Mouse (Mus musculus) midbrain, embryonic 10.5 days (tissue): ENCODE results near the gene Ppm1l. TPM values are rescaled to one million over a fixed set of nuclear protein-coding genes. Genes with fewer than 3 reads are reported as not detected.

Experiments
- DNase-seq: peaks from one replicate; pipeline ENCODE4 v3.0.0-alpha.2; 2017; ENCODE audit warnings: low spot score
- H3K27ac ChIP-seq: fragments of 300-500 bp; sonication (generic); replicated peaks from 2 replicates; pipeline ENCODE4 v1.5.1; 2016; ENCODE audit warnings: mild to moderate bottlenecking
- H3K27me3 ChIP-seq: fragments of 300-500 bp; sonication (generic); 2 replicates; pipeline ENCODE4 v1.6.1; 2016; ENCODE audit warnings: low read depth, mild to moderate bottlenecking; ENCODE audit not compliant: poor library complexity, severe bottlenecking
- H3K36me3 ChIP-seq: fragments of 300-500 bp; sonication (generic); 2 replicates; pipeline ENCODE4 v1.6.1; 2016; ENCODE audit warnings: mild to moderate bottlenecking, moderate library complexity
- H3K4me1 ChIP-seq: fragments of 300-500 bp; sonication (generic); 2 replicates; pipeline ENCODE4 v1.6.1; 2016
- H3K4me3 ChIP-seq: fragments of 300-500 bp; sonication (generic); 2 replicates; pipeline ENCODE4 v1.5.1; 2016; ENCODE audit warnings: mild to moderate bottlenecking, moderate library complexity
- H3K9me3 ChIP-seq: fragments of 300-500 bp; sonication (generic); replicated peaks from 2 replicates; pipeline ENCODE4 v1.6.1; 2016; ENCODE audit warnings: mild to moderate bottlenecking
- WGBS: fragments of 180-500 bp; shearing (Covaris S2); methylation state at CpG from one replicate; pipeline ENCODE4 v1.1.7; 2016; 5-methylcytosine and 5-hydroxymethylcytosine counted together
- polyA plus RNA-seq: library from polyadenylated mRNA; unstranded; fragments of >200 nt; fragmentation: Nextera tagmentation; extraction: Ambion mirVana; gene quantifications from 2 replicates; pipeline ENCODE4 v1.2.1, GENCODE M21; 2016

Gene Ppm1l
- polyA plus RNA-seq, 1 experiment from 2014 or later, result 14.8 TPM

- Histone ChIP-seq H3K27me3 (no peaks in the 10 kb centered on the region), H3K36me3 (no peaks in the 10 kb centered on the region), H3K9me3 (no peaks in the 10 kb centered on the region), H3K27ac (0 out of 2 replicates have a peak overlapping the region, but pooled peaks have one; percentile 33), H3K4me1 (peaks cover 40% of the 10 kb centered on the region), H3K4me3 (no peak overlapping the region)
- DNase-seq, result no peak
- 53% methylated on average over 9 of the region's 9 CpGs for WGBS
These were observed 151.8 kb downstream of the Ppm1l start for GRCm38 (mm10) chr3:69468280-69469008.

DNA sequence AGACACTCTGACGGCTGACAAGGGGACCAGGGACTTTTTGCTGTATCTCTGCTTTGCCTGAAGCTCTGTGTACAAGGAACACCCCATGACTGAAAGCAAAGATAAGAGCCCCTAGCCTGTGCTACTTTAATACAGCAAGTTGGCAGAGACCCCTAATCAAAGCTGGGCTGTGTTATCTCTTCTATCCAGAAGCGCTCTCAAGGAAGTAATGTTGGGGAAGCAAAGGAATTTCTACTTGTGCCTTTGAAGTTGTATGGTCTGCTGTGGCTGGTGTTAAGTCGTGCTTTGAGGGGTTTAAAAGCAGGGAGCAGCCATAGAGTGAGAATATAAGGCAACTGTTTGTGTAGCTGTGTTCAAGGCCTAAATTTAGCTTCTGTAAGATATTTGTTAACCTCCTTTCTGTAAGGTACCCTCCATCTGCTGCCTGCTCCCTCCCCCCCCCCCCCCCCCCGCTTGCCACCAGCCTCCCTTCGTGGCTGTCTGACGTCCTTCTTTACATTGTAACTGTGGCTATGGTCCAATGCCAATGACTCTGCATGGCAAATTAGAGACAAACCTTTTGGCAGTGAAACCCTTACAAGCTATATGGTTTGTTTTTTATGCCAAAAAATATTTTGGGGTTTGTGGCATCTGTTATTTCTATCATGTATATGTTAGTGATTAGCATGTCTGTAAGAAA is 152.9 kb downstream of the Ppm1l start:
- Histone ChIP-seq H3K36me3 (no peaks in the 10 kb centered on the region), H3K27me3 (no peaks in the 10 kb centered on the region), H3K27ac (peak overlapping the region; percentile 46; the same call in 1 of the 2 replicates), H3K4me3 (no peak overlapping the region), H3K4me1 (peaks cover 40% of the 10 kb centered on the region), H3K9me3 (no peaks in the 10 kb centered on the region; the same call in 1 of the 2 replicates)
- no peak for DNase-seq
- 17% methylated on average over 6 of the region's 6 CpGs for WGBS

GRCm38 (mm10) chr3:69470142-69470796 is 153.6 kb downstream of the Ppm1l start:
- Histone ChIP-seq H3K4me1 (peaks cover 40% of the 10 kb centered on the region), H3K4me3 (no peak overlapping the region), H3K27ac (peak overlapping the region; percentile 38; the same call in 1 of the 2 replicates), H3K9me3 (no peaks in the 10 kb centered on the region; the same call in 1 of the 2 replicates), H3K27me3 (no peaks in the 10 kb centered on the region), H3K36me3 (no peaks in the 10 kb centered on the region)
- peak; percentile 26 for DNase-seq
- WGBS, result 49% methylated on average over 11 of the region's 11 CpGs

GRCm38 (mm10) chr3:69475850-69476450 is 159.3 kb downstream of the Ppm1l start:
- H3K9me3 ChIP-seq, result no peaks in the 10 kb centered on the region; the same call in 1 of the 2 replicates
- H3K36me3 ChIP-seq, result no peaks in the 10 kb centered on the region
- 74% methylated on average over 12 of the region's 12 CpGs for WGBS
- DNase-seq, result no peak
- peaks cover 22% of the 10 kb centered on the region for H3K4me1 ChIP-seq
- H3K4me3 ChIP-seq, result no peak overlapping the region
- no peak overlapping the region for H3K27ac ChIP-seq
- no peaks in the 10 kb centered on the region for H3K27me3 ChIP-seq

DNA sequence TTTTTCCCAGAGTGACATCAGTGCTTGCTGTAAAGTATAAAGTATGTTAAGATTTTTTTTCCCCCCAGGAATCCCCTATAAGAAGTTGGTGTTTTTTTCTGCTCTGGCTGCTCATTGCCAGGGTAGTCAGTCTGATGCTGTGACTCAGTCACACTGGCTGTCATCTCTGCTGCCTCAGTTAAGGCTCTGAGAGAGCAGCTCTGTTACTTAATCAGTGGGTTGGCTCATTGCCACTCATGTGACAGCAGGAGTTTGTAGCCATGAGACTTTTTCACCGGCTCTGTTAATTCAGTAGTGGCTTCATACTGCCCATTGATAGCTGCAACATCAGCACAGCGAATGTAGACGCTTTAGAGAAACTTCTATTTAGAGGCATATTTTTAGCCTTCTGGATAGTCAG is 163.3 kb downstream of the Ppm1l start:
- Histone ChIP-seq H3K9me3 (no peaks in the 10 kb centered on the region), H3K27ac (no peak overlapping the region), H3K4me1 (peaks cover 15% of the 10 kb centered on the region), H3K27me3 (no peaks in the 10 kb centered on the region), H3K36me3 (no peaks in the 10 kb centered on the region), H3K4me3 (no peak overlapping the region)
- 91% methylated on average over 3 of the region's 3 CpGs for WGBS
- DNase-seq, result no peak

GRCm38 (mm10) chr3:69481835-69482234 is 165.2 kb downstream of the Ppm1l start:
- no peaks in the 10 kb centered on the region for H3K27me3 ChIP-seq
- H3K4me3 ChIP-seq, result no peak overlapping the region
- DNase-seq, result peak; percentile 66
- no peaks in the 10 kb centered on the region for H3K36me3 ChIP-seq
- peaks cover 13% of the 10 kb centered on the region for H3K4me1 ChIP-seq
- H3K9me3 ChIP-seq, result no peaks in the 10 kb centered on the region
- WGBS, result 36% methylated on average over 4 of the region's 4 CpGs
- H3K27ac ChIP-seq, result no peak overlapping the region

DNA sequence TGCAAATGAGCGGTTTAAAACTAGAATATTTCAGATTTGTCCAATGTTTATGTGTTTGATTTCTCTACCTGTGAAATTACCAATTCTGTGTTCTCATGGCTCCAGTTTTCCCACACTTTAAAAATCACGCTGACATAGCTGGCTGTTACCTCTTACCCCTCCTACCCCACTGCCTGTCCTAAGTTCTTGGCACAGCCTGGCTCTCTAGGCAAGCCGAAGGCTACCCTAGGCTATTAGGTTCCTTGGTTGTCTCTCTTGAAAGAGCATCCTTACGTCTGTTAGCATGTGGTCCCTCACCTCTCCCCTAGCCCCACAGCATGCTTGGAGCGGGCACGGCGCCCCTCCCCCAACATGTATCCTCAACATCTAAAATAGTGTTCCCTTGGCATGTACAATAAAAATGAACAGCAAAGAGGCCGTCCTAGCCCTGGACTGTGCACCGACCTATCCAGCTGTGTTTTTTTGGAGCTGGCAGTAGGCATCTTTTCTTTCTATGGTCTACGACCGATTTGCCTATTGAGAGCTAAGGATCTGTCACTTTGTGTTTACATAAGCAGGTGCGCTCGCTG is 167.4 kb downstream of the Ppm1l start:
- Histone ChIP-seq H3K9me3 (no peaks in the 10 kb centered on the region), H3K27ac (no peak overlapping the region), H3K4me3 (no peak overlapping the region), H3K4me1 (no peaks in the 10 kb centered on the region; the same call in 1 of the 2 replicates), H3K27me3 (no peaks in the 10 kb centered on the region), H3K36me3 (no peaks in the 10 kb centered on the region)
- WGBS, result 86% methylated on average over 13 of the region's 13 CpGs
- DNase-seq, result no peak

DNA sequence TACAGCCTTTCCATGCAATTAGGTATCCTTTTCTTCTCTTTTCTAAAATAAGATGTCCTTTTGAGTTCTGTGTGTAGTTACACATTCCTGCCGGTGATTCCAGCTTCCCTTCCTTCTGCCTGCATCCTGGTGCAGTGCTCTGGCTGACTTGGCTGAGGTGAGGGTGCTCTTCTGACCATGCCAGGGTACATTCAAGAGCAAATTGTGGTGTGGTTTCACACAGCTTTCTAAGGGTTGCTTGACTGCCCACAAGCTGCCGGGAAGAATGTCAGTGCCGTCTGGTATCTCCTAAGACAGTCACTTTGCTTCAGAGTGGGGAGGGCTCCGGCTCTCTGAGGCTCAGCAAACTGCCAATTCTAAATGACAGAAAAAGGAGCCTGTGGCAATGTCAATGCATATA is 167.9 kb downstream of the Ppm1l start:
- 79% methylated on average over 4 of the region's 4 CpGs for WGBS
- Histone ChIP-seq H3K27ac (no peak overlapping the region), H3K4me1 (no peaks in the 10 kb centered on the region; the same call in 1 of the 2 replicates), H3K4me3 (no peak overlapping the region), H3K36me3 (no peaks in the 10 kb centered on the region), H3K9me3 (no peaks in the 10 kb centered on the region), H3K27me3 (no peaks in the 10 kb centered on the region)
- DNase-seq, result no peak

DNA sequence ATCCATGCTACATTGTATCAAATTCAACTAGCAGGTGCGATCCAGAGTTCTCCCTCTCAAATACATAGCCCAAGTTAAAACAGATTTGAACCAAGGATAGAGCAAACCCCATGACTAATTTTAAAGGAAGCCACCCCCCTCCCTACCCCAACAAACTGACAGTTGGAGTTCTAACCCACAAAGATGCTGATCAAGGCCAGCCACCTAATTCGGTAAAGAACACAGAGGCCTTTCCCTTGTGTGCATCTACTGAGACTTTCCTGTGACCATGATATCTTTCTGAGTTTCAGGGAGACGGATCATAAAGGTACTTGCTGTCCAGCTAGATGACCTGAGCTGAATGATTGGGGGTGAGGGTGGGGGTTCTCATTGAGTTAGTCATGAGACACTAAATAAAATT is 168.7 kb downstream of the Ppm1l start:
- Histone ChIP-seq H3K36me3 (no peaks in the 10 kb centered on the region), H3K4me3 (no peak overlapping the region), H3K27me3 (no peaks in the 10 kb centered on the region), H3K27ac (no peak overlapping the region), H3K9me3 (no peaks in the 10 kb centered on the region), H3K4me1 (no peaks in the 10 kb centered on the region; the same call in 1 of the 2 replicates)
- DNase-seq, result no peak
- WGBS, result 91% methylated on average over 3 of the region's 3 CpGs

DNA sequence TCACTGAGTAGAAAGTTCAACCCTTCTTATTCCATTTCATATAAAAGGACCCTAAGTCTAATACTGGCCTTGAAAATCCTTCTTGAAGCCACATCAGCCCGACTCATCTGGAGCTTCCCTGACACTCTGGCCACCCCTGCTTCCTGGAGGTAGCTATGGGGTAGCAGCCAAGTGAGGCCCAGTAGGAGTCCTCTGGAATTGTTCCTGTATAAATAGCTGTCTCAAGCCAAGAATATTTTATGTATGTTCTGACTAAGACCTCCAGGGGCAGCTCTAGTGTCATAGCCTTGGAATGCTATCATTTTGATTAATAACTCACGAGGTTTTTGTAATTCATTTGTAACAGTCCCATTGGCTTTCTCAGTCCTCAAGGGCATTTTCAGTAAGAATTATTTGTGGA is 169.1 kb downstream of the Ppm1l start:
- Histone ChIP-seq H3K4me1 (no peaks in the 10 kb centered on the region; the same call in 1 of the 2 replicates), H3K9me3 (no peaks in the 10 kb centered on the region), H3K36me3 (no peaks in the 10 kb centered on the region), H3K4me3 (no peak overlapping the region), H3K27me3 (no peaks in the 10 kb centered on the region), H3K27ac (no peak overlapping the region)
- 90% methylated on average over 2 of the region's 2 CpGs for WGBS
- DNase-seq, result no peak

- H3K4me1 ChIP-seq, result no peaks in the 10 kb centered on the region
- 85% methylated on average over 6 of the region's 6 CpGs for WGBS
- no peaks in the 10 kb centered on the region for H3K36me3 ChIP-seq
- no peak overlapping the region for H3K4me3 ChIP-seq
- no peaks in the 10 kb centered on the region for H3K27me3 ChIP-seq
- no peaks in the 10 kb centered on the region for H3K9me3 ChIP-seq
- no peak for DNase-seq
- no peak overlapping the region for H3K27ac ChIP-seq
These were observed 170.8 kb downstream of the Ppm1l start for GRCm38 (mm10) chr3:69487471-69487870.

GRCm38 (mm10) chr3:69489669-69490068 is 173.0 kb downstream of the Ppm1l start:
- DNase-seq, result no peak
- 85% methylated on average over 3 of the region's 3 CpGs for WGBS
- Histone ChIP-seq H3K4me3 (no peak overlapping the region), H3K9me3 (no peaks in the 10 kb centered on the region), H3K36me3 (no peaks in the 10 kb centered on the region), H3K27me3 (no peaks in the 10 kb centered on the region), H3K27ac (no peak overlapping the region), H3K4me1 (no peaks in the 10 kb centered on the region)
